Mouse (Mus musculus) megakaryocyte, embryonic 14.5 days (primary cell): ENCODE measurements around the gene Ppp3r1.
"Not testable (repeated sequence)": the region's sequence is repeated elsewhere in the genome, so short reads cannot be mapped to it uniquely, and the experiment has no call there.

Experiments
- FLI1 ChIP-seq: IDR thresholded peaks from 2 replicates; pipeline ENCODE4 v1.6.1; 2012; ENCODE audit warnings: low read length, inconsistent platforms, mixed read lengths
- GATA1 ChIP-seq: IDR thresholded peaks from 3 replicates; pipeline ENCODE4 v1.6.1; 2012; ENCODE audit warnings: mixed read lengths, low read length, inconsistent platforms, borderline replicate concordance

GRCm38 (mm10) chr11:17238598-17238997 is 79.5 kb downstream of the Ppp3r1 start:
- not testable (repeated sequence) for TF ChIP-seq GATA1, FLI1
